Mouse (Mus musculus) neural tube, embryonic 11.5 days (tissue): ENCODE data around the gene Ccm2. TPM values are rescaled to one million over a fixed set of nuclear protein-coding genes. Genes with fewer than 3 reads are reported as not detected.

Source experiments
- ATAC-seq: fragments of 200-750 bp; cut with Nextera tagmentation; 2 replicates; pipeline ENCODE4 v1.8.0; 2017; ENCODE audit warnings: moderate number of reproducible peaks, mild to moderate bottlenecking, moderate TSS enrichment, moderate library complexity; ENCODE audit not compliant: insufficient read depth, low FRiP score, low TSS enrichment
- DNase-seq: peaks from one replicate; pipeline ENCODE4 v3.0.0-alpha.2; 2015; ENCODE audit warnings: low spot score
- H3K27ac ChIP-seq: fragments of 300-500 bp; sonication (generic); 2 replicates; pipeline ENCODE4 v1.5.1; 2014; ENCODE audit warnings: low read depth, mild to moderate bottlenecking, low read length
- H3K27me3 ChIP-seq: fragments of 300-500 bp; sonication (generic); 2 replicates; pipeline ENCODE4 v1.6.1; 2014; ENCODE audit warnings: mild to moderate bottlenecking, low read length, mixed read lengths; ENCODE audit not compliant: control insufficient read depth, insufficient read depth
- H3K36me3 ChIP-seq: fragments of 300-500 bp; sonication (generic); 2 replicates; pipeline ENCODE4 v1.6.1; 2014; ENCODE audit warnings: mild to moderate bottlenecking, low read length, moderate library complexity, mixed read lengths; ENCODE audit not compliant: control insufficient read depth, insufficient read depth
- H3K4me1 ChIP-seq: fragments of 300-500 bp; sonication (generic); 2 replicates; pipeline ENCODE4 v1.6.1; 2014; ENCODE audit warnings: low read length, mixed read lengths; ENCODE audit not compliant: control insufficient read depth, insufficient read depth
- H3K4me2 ChIP-seq: fragments of 300-500 bp; sonication (generic); 2 replicates; pipeline ENCODE4 v1.6.1; 2014; ENCODE audit warnings: low read depth, mild to moderate bottlenecking, moderate library complexity
- H3K4me3 ChIP-seq: fragments of 300-500 bp; sonication (generic); 2 replicates; pipeline ENCODE4 v1.5.1; 2014; ENCODE audit warnings: low read depth, low read length
- H3K9ac ChIP-seq: fragments of 300-500 bp; sonication (generic); 2 replicates; pipeline ENCODE4 v1.6.1; 2014; ENCODE audit warnings: mild to moderate bottlenecking, low read length
- H3K9me3 ChIP-seq: fragments of 300-500 bp; sonication (generic); 2 replicates; pipeline ENCODE4 v1.6.1; 2016; ENCODE audit warnings: low read length; ENCODE audit not compliant: control insufficient read depth
- WGBS: fragments of 180-500 bp; shearing (Covaris S2); extraction: QIAGEN DNeasy Blood & Tissue Kit; methylation state at CpG from one replicate; pipeline ENCODE4 v1.1.7; 2014; 5-methylcytosine and 5-hydroxymethylcytosine counted together
- polyA plus RNA-seq: library from polyadenylated mRNA; unstranded; fragments of >200 nt; fragmentation: Nextera tagmentation; extraction: Ambion mirVana; gene quantifications from 2 replicates; pipeline ENCODE4 v1.2.1, GENCODE M21; 2014

Gene Ccm2
- polyA plus RNA-seq, 1 experiment from 2014 or later, result 103 TPM

DNA sequence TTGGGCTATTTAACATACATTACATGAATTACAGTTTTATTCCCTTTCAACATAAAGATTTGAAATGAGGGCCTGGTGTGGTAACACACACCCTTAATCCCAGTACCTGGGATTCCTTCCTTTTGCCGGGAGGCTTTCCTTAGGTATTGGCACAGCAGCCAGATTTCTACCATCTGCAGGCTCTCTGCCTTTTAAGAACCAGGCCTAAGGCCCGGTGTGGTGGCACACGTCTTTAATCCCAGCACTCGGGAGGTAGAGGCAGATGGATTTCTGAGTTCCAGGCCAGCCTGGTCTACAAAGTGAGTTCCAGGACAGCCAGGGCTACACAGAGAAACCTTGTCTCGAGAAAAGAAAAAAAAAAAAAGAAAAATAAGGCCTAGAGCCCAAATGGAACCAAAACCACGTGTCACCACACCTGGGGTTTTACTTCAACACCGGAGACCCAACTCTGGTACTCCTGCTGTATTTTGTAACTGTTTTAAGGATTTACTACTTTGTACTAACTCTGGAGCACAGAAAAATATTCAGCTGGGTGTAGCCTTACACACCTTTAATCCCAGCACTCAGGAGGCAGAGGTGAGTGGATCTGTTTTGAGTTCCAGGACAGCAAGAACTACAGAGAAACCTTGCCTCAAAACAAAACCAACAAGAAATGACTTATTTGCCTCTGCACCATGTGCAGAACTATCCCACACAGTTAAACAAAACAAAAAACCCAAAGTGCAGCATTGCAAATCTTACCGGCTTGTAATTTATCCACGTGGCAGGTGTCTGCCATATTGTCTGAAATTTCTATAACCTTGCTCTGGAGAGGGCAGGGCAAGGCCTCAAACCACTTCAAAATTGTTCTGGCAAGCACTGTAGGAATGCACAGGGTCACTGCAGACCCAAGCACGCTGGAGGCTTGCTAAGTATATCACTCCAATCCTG, 19.2 kb upstream of the Ccm2 start:
- ATAC-seq (peak; percentile 24; the same call in 1 of the 2 replicates), DNase-seq (no peak)
- Histone ChIP-seq H3K27ac (no peak overlapping the region), H3K4me1 (peaks cover 7% of the 10 kb centered on the region), H3K9me3 (no peaks in the 10 kb centered on the region), H3K4me3 (peak overlapping the region; percentile 41), H3K27me3 (no peaks in the 10 kb centered on the region), H3K36me3 (peaks cover 12% of the 10 kb centered on the region), H3K9ac (peak overlapping the region; percentile 73), H3K4me2 (peak overlapping the region; percentile 69)
- WGBS, result 21% methylated on average over 10 of the region's 10 CpGs

DNA sequence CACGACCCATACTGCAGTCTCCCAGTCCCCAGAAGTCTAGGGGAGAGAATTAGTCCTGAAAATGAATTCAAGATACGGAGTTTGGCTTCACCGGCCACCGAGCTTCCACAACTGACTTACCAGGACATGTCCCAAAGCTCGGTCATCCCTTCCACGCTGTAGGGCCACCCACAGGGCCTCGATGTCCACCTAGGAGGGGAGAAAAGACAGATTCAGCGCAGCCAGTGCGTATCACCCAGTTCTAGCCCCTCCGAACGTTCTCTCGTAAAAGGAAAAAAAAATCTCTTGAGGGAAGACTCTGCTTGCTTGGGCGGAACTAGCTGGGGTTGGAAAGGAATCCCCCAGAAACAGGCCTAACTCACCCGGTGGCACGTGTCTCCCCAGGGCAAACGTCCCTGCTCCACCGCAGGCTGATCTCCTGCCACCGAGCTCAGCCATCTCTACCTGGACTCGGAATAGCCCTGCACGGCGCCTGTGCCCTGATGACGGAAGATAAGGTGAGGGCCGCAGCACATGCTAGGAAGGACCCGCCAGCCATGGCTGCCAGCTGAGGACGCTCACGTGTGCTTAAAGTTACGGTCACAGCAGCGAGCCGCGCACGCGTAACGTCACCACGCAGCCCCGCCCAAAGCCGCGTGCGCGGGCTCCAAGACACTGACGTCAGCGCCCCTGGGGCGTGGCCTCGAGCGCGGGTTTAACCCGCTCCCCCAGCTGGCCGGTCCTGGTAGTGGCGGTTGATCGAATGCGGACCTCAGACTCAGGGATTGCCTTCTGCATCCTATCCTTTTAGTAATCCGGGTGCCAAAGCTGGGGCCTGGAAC, 18.3 kb upstream of the Ccm2 start:
- under 1% methylated on average over 51 of the region's 51 CpGs for WGBS
- Histone ChIP-seq H3K36me3 (peaks cover 12% of the 10 kb centered on the region), H3K9ac (peak overlapping the region; percentile 73), H3K4me3 (peak overlapping the region; percentile 41), H3K27ac (peak overlapping the region; percentile 64), H3K27me3 (no peaks in the 10 kb centered on the region), H3K4me2 (peak overlapping the region; percentile 69), H3K9me3 (no peaks in the 10 kb centered on the region), H3K4me1 (peaks cover 7% of the 10 kb centered on the region)
- DNase-seq (peak; percentile 100), ATAC-seq (peak; percentile 94)

DNA sequence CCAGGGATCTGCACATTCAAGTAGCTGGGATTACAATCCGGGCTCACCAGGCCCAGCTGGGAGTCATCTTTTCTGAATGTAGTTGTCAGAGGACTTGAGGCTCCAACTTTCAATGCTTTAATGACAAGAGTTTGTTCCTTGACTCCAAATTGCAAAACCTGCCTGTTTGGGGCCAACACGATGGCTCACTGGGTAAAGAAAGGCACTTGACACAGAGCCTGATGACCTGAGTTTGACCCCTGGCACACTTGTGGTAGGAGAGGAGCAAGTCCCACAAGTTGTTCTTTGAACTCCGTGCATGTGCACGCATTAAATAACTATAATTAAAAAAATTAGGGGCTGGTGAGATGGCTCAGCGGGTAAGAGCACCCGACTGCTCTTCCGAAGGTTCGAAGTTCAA, 16.7 kb upstream of the Ccm2 start:
- Histone ChIP-seq H3K9ac (no peak overlapping the region), H3K4me1 (peaks cover 7% of the 10 kb centered on the region), H3K4me2 (no peak overlapping the region), H3K4me3 (no peak overlapping the region), H3K27ac (no peak overlapping the region), H3K9me3 (no peaks in the 10 kb centered on the region), H3K27me3 (no peaks in the 10 kb centered on the region), H3K36me3 (peaks cover 9% of the 10 kb centered on the region)
- DNase-seq, result no peak
- 95% methylated on average over 8 of the region's 8 CpGs for WGBS
- ATAC-seq, result no peak

DNA sequence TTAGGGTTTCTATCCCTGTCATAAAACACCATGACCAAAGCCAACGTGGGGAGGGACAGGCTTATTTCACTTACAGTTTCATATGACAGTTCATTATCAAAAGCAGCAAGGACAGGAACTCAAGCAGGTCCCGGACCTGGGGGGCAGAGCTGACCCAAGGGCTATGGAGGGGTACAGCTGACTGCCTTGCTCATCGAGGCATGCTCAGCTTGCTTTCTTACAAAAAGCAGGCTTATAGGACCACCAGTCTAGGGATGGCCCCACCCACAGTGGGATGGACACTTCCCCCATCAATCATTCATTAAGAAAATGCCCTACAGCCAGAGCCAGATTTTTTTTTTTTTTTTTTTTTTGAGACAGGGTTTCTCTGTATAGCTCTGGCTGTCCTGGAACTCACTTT, 15.9 kb upstream of the Ccm2 start:
- H3K9ac ChIP-seq, result no peak overlapping the region
- no peak overlapping the region for H3K4me3 ChIP-seq
- H3K9me3 ChIP-seq, result no peaks in the 10 kb centered on the region
- no peaks in the 10 kb centered on the region for H3K27me3 ChIP-seq
- DNase-seq (no peak), ATAC-seq (no peak)
- peaks cover 1% of the 10 kb centered on the region for H3K36me3 ChIP-seq
- peaks cover 7% of the 10 kb centered on the region for H3K4me1 ChIP-seq
- H3K4me2 ChIP-seq, result no peak overlapping the region
- 90% methylated on average over 3 of the region's 3 CpGs for WGBS
- H3K27ac ChIP-seq, result no peak overlapping the region

DNA sequence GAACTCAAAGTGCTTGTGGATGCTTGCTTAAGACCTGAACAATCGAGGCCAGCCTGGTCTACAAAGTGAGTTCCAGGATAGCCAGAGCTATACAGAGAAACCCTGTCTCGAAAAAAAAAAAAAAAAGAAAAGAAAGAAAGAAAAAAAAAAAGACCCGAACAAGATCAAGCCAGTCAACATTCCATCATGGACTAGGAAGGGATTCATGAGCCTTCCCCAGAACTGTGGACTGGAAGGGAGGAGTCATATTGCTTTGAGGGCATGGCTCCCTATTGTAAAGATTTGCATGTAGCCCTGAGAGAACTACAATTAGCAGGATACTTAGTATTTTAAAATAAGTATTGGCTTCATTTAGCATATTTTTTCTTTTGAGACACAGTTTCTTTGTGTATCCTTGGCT, 2.0 kb upstream of the Ccm2 start:
- Histone ChIP-seq H3K4me2 (no peak overlapping the region), H3K4me1 (peaks cover 9% of the 10 kb centered on the region), H3K27ac (no peak overlapping the region), H3K4me3 (no peak overlapping the region), H3K9me3 (no peaks in the 10 kb centered on the region), H3K36me3 (no peaks in the 10 kb centered on the region), H3K27me3 (no peaks in the 10 kb centered on the region), H3K9ac (no peak overlapping the region)
- no peak for DNase-seq
- no peak for ATAC-seq
- 81% methylated on average over 3 of the region's 3 CpGs for WGBS

DNA sequence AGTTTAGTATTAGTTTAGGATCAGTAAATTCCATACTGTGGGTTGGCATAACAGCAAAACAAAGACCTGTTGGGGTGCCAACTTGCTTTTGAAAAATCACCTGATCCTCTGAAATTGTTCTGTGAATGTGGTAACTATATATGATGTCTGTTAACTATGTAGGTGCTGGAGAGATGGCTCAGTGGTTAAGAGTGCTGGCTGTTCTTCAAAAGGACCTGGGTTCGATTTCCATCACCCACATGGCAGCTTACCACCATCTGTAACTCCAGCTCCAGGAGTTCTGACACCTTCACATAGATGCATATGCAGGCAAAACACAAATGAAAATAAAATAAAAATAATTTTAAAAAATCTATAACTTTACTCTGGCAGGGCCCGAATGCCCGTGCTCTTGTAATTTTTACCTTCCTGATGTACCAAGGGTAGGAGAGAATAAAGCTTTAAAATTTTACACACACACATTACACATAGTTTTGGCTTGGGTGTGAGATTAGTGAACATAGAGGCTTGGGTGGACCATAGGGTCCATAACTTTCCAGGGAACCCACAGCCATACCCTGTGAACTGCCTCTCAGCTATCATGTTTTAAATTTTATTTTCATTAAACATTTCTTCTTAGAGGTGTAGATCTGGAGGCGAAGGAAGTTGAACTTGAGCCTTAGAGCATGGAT, 1.4 kb upstream of the Ccm2 start:
- Histone ChIP-seq H3K27ac (no peak overlapping the region), H3K36me3 (no peaks in the 10 kb centered on the region), H3K4me1 (peaks cover 9% of the 10 kb centered on the region), H3K27me3 (no peaks in the 10 kb centered on the region), H3K4me2 (no peak overlapping the region), H3K9me3 (no peaks in the 10 kb centered on the region), H3K4me3 (no peak overlapping the region), H3K9ac (no peak overlapping the region)
- DNase-seq, result no peak
- no peak for ATAC-seq
- WGBS, result 96% methylated on average over 4 of the region's 4 CpGs

DNA sequence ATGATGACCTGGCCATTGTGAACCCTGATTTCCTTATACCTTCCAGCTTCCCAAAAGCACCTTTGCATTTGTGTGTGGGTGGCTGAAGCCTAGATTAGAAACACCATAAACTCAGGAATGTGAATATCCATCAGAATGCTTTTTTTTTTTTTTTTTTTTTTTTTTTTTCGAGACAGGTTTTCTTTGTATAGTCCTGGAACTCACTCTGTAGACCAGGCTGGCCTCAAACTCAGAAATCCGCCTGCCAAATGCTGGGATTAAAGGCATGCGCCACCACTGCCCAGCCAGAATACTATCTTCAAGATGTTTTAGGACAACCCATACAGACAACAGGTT, 862 bp upstream of the Ccm2 start:
- Histone ChIP-seq H3K27me3 (no peaks in the 10 kb centered on the region), H3K4me1 (peaks cover 9% of the 10 kb centered on the region), H3K4me3 (peak overlapping the region; percentile 88), H3K27ac (peak overlapping the region; percentile 96), H3K4me2 (peak overlapping the region; percentile 64), H3K9me3 (no peaks in the 10 kb centered on the region), H3K9ac (peak overlapping the region; percentile 82), H3K36me3 (no peaks in the 10 kb centered on the region)
- no peak for DNase-seq
- WGBS, result 40% methylated on average over 3 of the region's 3 CpGs
- peak; percentile 3; the same call in 1 of the 2 replicates for ATAC-seq

DNA sequence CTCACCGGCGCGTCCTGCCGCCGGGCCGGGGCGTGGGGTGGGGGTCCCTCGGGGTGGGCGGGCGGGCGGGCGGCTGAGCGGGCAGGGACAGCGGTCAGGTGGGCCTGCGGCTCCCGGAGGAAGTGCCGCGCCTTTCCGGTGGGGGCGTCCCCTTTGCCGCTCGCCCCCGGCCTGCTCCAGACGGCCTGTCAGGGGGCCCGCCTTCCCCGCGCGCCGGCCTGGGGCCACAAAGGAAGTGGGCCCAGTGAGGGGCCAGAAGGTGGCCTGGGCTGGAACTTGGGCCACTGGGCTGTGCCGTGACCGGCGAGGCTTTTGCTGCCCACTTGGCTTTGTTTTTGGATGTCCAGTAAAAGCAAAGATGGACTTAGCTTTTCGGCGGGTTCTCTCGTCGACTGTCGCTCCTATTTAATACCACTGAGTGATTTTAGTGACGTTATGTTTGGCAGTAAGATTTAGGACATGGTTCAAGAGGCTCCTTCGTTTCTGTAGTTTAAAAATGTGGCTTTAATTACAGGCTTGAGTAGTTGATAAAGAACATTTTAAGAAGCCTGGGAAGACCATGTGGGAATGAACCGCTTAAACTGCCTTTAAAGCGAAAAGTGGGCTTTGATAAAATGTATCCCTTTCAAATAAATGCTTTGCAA, 472 bp downstream of the Ccm2 start:
- ATAC-seq (peak; percentile 61), DNase-seq (peak; percentile 69)
- peak overlapping the region; percentile 96 for H3K27ac ChIP-seq
- peak overlapping the region; percentile 88 for H3K4me3 ChIP-seq
- peaks cover 9% of the 10 kb centered on the region for H3K4me1 ChIP-seq
- H3K9ac ChIP-seq, result peak overlapping the region; percentile 82
- H3K36me3 ChIP-seq, result no peaks in the 10 kb centered on the region
- H3K27me3 ChIP-seq, result no peaks in the 10 kb centered on the region
- under 1% methylated on average over 25 of the region's 41 CpGs for WGBS
- peak overlapping the region; percentile 64 for H3K4me2 ChIP-seq
- H3K9me3 ChIP-seq, result no peaks in the 10 kb centered on the region
